Mouse (Mus musculus) testis, adult 2 months (tissue): ENCODE data around the gene Gcc1. TPM values are rescaled to one million over a fixed set of nuclear protein-coding genes. Genes with fewer than 3 reads are reported as not detected.

Experiments used
- H3K27ac ChIP-seq: fragments of 200-500 bp; 2 replicates; pipeline ENCODE4 v1.5.1; 2012; ENCODE audit warnings: low read depth, low read length; ENCODE audit not compliant: control insufficient read depth, insufficient read depth
- H3K27me3 ChIP-seq: fragments of 200-500 bp; 2 replicates; pipeline ENCODE4 v1.6.1; 2012; ENCODE audit warnings: mild to moderate bottlenecking, low read length, moderate library complexity; ENCODE audit not compliant: control insufficient read depth, insufficient read depth
- H3K36me3 ChIP-seq: fragments of 200-500 bp; 2 replicates; pipeline ENCODE4 v1.6.1; 2012; ENCODE audit warnings: mild to moderate bottlenecking, low read length; ENCODE audit not compliant: control insufficient read depth, insufficient read depth
- H3K4me1 ChIP-seq: fragments of 200-500 bp; 2 replicates; pipeline ENCODE4 v1.6.1; 2012; ENCODE audit warnings: low read length; ENCODE audit not compliant: control insufficient read depth, insufficient read depth
- H3K4me3 ChIP-seq: fragments of 200-500 bp; 2 replicates; pipeline ENCODE4 v1.5.1; 2012; ENCODE audit warnings: low read depth, mild to moderate bottlenecking, low read length, moderate library complexity, mixed read lengths; ENCODE audit not compliant: control insufficient read depth
- CTCF ChIP-seq: fragments of 200-500 bp; IDR thresholded peaks from 2 replicates; pipeline ENCODE4 v1.5.1; 2012; ENCODE audit warnings: low read depth, mild to moderate bottlenecking, inconsistent platforms, low read length, moderate library complexity; ENCODE audit not compliant: control insufficient read depth, insufficient read depth, insufficient replicate concordance
- POLR2A ChIP-seq: fragments of 200-500 bp; IDR thresholded peaks from 2 replicates; pipeline ENCODE4 v1.6.1; 2012; ENCODE audit warnings: low read depth, mild to moderate bottlenecking, inconsistent platforms, low read length, moderate library complexity; ENCODE audit not compliant: control insufficient read depth
- polyA plus RNA-seq: library from polyadenylated mRNA; depleted of rRNA; stranded (reverse); fragments of >200 nt; gene quantifications from 2 replicates; pipeline ENCODE4 v1.2.3, GENCODE M21; 2012

Gene Gcc1
- polyA plus RNA-seq, 1 experiment, result 12.1 TPM

DNA sequence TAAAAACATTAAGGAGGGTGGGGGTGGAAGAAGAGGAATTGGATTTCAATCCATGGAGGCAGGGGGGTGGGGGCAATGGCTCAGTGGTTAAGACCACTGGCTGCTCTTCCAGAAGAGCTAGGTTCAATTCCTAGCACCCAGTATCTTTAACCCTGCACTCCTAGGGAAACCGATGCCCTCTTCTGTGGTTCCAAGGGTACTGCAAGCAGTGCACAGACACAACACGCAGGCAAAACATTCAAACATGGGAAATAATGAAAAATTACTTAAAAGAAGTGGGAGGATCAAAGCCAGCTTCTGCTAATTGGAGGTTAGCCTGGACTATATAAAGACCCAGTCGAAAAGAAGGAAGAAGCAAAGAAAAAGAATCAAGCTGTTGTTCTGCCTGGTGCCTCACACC, 29.5 kb downstream of the Gcc1 start:
- peaks cover 9% of the 10 kb centered on the region for H3K4me1 ChIP-seq
- H3K4me3 ChIP-seq, result no peak overlapping the region
- H3K27me3 ChIP-seq, result peaks cover 2% of the 10 kb centered on the region; the same call in 1 of the 2 replicates
- H3K36me3 ChIP-seq, result no peaks in the 10 kb centered on the region
- TF ChIP-seq CTCF (no peak), POLR2A (no peak)
- H3K27ac ChIP-seq, result no peak overlapping the region

GRCm38 (mm10) chr6:28397681-28398203, 30.4 kb downstream of the Gcc1 start, which contains the start of gene Zfp800:
TSS of gene Zfp800 (minus strand) at chr6:28398005.
- Histone ChIP-seq H3K27me3 (peaks cover 2% of the 10 kb centered on the region; the same call in 1 of the 2 replicates), H3K27ac (no peak within 1 kb of the TSS), H3K4me1 (peaks cover 9% of the 10 kb centered on the region), H3K4me3 (peak within 1 kb of the TSS; percentile 23; the same call in 1 of the 2 replicates), H3K36me3 (no peaks in the 10 kb centered on the region)
- no peak for TF ChIP-seq CTCF
- no peak for TF ChIP-seq POLR2A

- Histone ChIP-seq H3K27ac (no peak overlapping the region), H3K4me1 (peaks cover 9% of the 10 kb centered on the region), H3K27me3 (peaks cover 2% of the 10 kb centered on the region; the same call in 1 of the 2 replicates), H3K36me3 (no peaks in the 10 kb centered on the region), H3K4me3 (no peak overlapping the region)
- TF ChIP-seq CTCF (no peak), POLR2A (no peak)
Measured at GRCm38 (mm10) chr6:28396853-28397457, 31.2 kb downstream of the Gcc1 start.

DNA sequence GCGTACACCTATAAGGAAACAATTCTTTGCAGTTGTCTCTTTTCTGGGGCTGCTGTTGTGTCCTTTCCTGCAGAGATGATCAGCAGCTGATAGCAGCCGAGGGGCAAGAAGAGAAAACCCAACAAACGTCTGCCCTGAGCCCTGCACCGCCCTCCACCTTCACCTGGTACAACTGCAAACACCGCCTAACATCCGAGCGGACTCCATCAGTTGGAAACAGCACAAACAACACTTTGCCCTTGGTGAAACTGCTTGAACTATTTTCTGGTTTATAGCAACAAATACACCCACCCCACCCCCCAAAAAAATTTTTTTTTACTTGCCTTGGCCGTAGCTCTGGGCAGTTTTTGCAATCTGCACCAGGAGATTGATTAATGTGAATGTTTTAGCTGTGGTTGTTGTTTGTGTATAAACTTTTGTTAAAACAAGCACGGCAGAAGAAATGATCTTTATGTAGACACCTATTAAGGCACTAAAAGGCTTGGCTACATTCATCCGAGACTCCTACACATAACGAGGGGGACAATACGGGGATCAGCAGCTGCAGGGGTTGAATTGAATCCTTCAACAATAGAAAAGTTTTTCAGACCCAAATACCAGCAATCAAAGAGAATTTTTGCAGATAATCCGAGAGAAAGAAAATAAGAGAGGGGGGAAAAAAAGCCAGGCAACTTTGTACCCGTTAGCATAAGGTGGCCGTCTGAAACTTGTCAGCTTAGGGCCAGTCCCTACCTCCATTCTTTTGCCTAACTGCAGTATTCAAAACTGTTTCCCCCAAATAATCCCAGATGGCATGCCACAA, 31.9 kb downstream of the Gcc1 start:
- no peaks in the 10 kb centered on the region for H3K36me3 ChIP-seq
- peaks cover 9% of the 10 kb centered on the region for H3K4me1 ChIP-seq
- peaks cover 2% of the 10 kb centered on the region; the same call in 1 of the 2 replicates for H3K27me3 ChIP-seq
- H3K4me3 ChIP-seq, result no peak overlapping the region
- TF ChIP-seq POLR2A (no peak), CTCF (no peak)
- no peak overlapping the region for H3K27ac ChIP-seq

GRCm38 (mm10) chr6:28389038-28389437, 39.2 kb downstream of the Gcc1 start:
- no peak for TF ChIP-seq POLR2A
- TF ChIP-seq CTCF, result no peak
- H3K4me1 ChIP-seq, result no peaks in the 10 kb centered on the region

GRCm38 (mm10) chr6:28385169-28385568, 43.0 kb downstream of the Gcc1 start:
- Histone ChIP-seq H3K4me1 (no peaks in the 10 kb centered on the region), H3K27me3 (no peaks in the 10 kb centered on the region), H3K27ac (no peak overlapping the region), H3K4me3 (no peak overlapping the region), H3K36me3 (no peaks in the 10 kb centered on the region)
- TF ChIP-seq POLR2A (no peak), CTCF (no peak)

More at GRCm38 (mm10) chr6:28389038-28389437, 39.2 kb downstream of the Gcc1 start:
- Histone ChIP-seq H3K27me3 (no peaks in the 10 kb centered on the region), H3K4me3 (no peak overlapping the region), H3K36me3 (no peaks in the 10 kb centered on the region), H3K27ac (no peak overlapping the region)

GRCm38 (mm10) chr6:28381983-28382382, 46.2 kb downstream of the Gcc1 start:
- Histone ChIP-seq H3K36me3 (no peaks in the 10 kb centered on the region), H3K27me3 (no peaks in the 10 kb centered on the region), H3K27ac (no peak overlapping the region), H3K4me3 (no peak overlapping the region), H3K4me1 (no peaks in the 10 kb centered on the region)
- no peak for TF ChIP-seq CTCF
- no peak for TF ChIP-seq POLR2A
